Mouse (Mus musculus) limb, embryonic 13.5 days (tissue): ENCODE data around the gene Tmco3. TPM values are rescaled to one million over a fixed set of nuclear protein-coding genes. Genes with fewer than 3 reads are reported as not detected.
A peak's percentile ranks its signal among the peaks of the same experiment; 100 is the strongest.

Experiments
- ATAC-seq: fragments of 200-750 bp; cut with Nextera tagmentation; 2 replicates; pipeline ENCODE4 v1.8.0; 2017; ENCODE audit warnings: low read depth, moderate number of reproducible peaks, moderate TSS enrichment; ENCODE audit not compliant: low FRiP score
- H3K27ac ChIP-seq: fragments of 300-500 bp; sonication (generic); 2 replicates; pipeline ENCODE4 v1.5.1; 2015; ENCODE audit warnings: inconsistent platforms, mild to moderate bottlenecking, moderate library complexity
- H3K27me3 ChIP-seq: fragments of 300-500 bp; sonication (generic); 2 replicates; pipeline ENCODE4 v1.6.1; 2015; ENCODE audit warnings: mild to moderate bottlenecking, inconsistent platforms
- H3K36me3 ChIP-seq: fragments of 300-500 bp; sonication (generic); 2 replicates; pipeline ENCODE4 v1.6.1; 2015; ENCODE audit warnings: inconsistent platforms, mild to moderate bottlenecking, moderate library complexity
- H3K4me1 ChIP-seq: fragments of 300-500 bp; sonication (generic); 2 replicates; pipeline ENCODE4 v1.6.1; 2015; ENCODE audit warnings: inconsistent platforms
- H3K4me2 ChIP-seq: fragments of 300-500 bp; sonication (generic); replicated peaks from 2 replicates; pipeline ENCODE4 v1.6.1; 2015; ENCODE audit warnings: inconsistent platforms, mild to moderate bottlenecking, moderate library complexity
- H3K4me3 ChIP-seq: fragments of 300-500 bp; sonication (generic); 2 replicates; pipeline ENCODE4 v1.5.1; 2015; ENCODE audit warnings: moderate library complexity, mild to moderate bottlenecking, inconsistent platforms
- H3K9ac ChIP-seq: fragments of 300-500 bp; sonication (generic); 2 replicates; pipeline ENCODE4 v1.6.1; 2015; ENCODE audit warnings: mild to moderate bottlenecking, inconsistent platforms
- H3K9me3 ChIP-seq: fragments of 300-500 bp; sonication (generic); 2 replicates; pipeline ENCODE4 v1.6.1; 2016; ENCODE audit warnings: inconsistent platforms
- WGBS: fragments of 180-500 bp; shearing (Covaris S2); methylation state at CpG from one replicate; pipeline ENCODE4 v1.1.7; 2015; 5-methylcytosine and 5-hydroxymethylcytosine counted together
- polyA plus RNA-seq: library from polyadenylated mRNA; unstranded; fragments of >200 nt; fragmentation: Nextera tagmentation; extraction: Ambion mirVana; gene quantifications from 2 replicates; pipeline ENCODE4 v1.2.1, GENCODE M21; 2015

The Tmco3 gene
- polyA plus RNA-seq = 49.3 and 58.4 TPM in 2 replicates

DNA sequence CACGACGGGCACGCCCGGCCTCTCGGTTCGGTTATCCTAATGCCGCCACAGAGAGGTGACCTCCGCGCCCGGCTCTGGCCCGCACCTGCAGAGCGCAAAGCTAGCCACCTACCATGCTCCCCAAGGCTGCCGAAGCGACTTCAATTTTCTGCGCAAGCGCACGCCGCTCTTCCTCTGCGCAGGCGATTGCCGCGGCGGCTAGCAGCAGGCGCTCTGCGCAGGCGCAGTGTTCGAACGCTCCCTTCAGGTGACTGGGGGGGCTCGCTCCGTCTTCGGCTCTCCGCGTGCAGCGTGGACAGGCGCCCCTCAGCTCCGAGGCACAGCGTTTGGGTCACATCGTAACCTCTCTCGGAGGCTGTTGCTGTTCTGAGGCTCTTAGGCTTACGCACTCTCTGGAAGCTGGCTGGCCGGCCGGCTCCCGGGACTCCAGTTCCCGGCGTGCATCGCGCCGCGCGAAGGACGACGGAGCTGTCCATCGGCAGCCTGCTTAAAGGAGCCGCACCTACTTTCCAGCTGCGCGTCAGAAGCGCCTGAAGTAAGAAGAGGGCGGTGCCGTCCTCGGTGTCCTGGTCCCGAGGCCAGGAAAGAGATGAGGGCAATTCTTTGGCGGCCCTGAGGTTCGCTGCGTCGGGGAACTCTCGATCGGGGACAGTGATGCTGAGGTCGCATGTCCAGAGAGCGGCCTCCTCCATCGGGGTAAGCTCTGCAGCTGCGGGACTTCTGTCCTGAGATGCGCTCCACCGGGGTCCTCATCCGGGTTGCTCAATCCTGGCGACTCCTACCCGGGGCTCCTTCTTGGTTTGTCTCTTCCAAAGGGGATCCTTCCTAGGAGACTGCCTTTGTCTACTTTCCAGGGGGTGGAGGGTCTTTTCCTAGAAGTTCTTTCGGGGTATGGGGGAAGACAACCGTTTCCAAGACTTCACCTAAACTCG lies at the start of gene Tmco3, which contains the start of gene Dcun1d2:
Tmco3 (plus strand) TSS at position 499 of the 932 bp plus-strand sequence.
Dcun1d2 (minus strand) TSS at position 440 of the 932 bp plus-strand sequence.
- peak; percentile 94 for ATAC-seq
- Histone ChIP-seq H3K4me1 (peaks cover 17% of the 10 kb centered on the region), H3K9ac (peak within 1 kb of the TSS; percentile 85), H3K4me3 (peak within 1 kb of the TSS; percentile 67), H3K9me3 (no peaks in the 10 kb centered on the region), H3K27me3 (no peaks in the 10 kb centered on the region), H3K4me2 (peak within 1 kb of the TSS; percentile 97), H3K27ac (peak within 1 kb of the TSS; percentile 85), H3K36me3 (peaks cover 14% of the 10 kb centered on the region)
- WGBS = under 1% methylated on average over 79 of the region's 79 CpGs

DNA sequence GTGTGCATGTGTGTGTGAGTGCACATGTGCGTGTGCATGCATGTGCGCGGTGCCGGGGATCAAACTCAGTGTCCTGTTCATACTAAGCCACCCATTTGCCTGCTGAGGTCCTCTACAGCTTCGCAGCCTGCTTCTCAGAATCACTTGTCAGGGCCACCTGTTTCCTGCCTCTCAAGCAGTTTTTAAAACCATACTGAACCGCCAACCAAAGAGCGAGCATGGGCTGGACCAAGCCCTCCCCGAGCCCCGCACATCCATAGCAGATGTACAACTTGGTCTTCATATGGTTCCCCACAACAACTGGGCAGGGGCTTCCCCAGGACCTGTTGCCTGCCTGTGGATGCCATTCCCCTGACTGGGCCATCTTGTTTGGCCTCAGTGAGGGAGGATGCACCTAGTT lies 47.9 kb upstream of the Tmco3 start:
- Histone ChIP-seq H3K9ac (no peak overlapping the region), H3K9me3 (no peaks in the 10 kb centered on the region), H3K4me2 (no peak overlapping the region), H3K4me3 (no peak overlapping the region), H3K4me1 (no peaks in the 10 kb centered on the region), H3K27ac (no peak overlapping the region), H3K27me3 (no peaks in the 10 kb centered on the region), H3K36me3 (no peaks in the 10 kb centered on the region)
- ATAC-seq = no peak
- 86% methylated on average over 9 of the region's 9 CpGs for WGBS

DNA sequence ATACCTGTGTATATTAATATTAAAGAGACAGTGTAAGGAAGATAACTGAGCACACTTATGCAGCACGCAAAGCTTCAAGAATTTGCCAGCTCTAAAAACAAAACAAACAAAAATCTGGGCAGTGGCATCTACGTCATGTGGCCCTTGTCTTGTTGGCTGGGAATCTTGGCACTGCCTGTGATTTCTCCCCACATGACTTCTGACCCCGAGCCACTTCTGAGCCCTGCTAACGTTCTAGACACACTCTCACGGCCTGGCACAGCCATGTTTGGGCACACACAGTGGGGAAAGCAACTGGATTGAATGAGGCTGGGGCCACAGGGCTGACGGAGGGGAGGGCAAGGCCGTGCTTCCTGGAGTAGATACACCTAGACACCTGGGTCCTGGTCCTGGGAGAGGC lies 47.3 kb upstream of the Tmco3 start:
- no peak overlapping the region for H3K9ac ChIP-seq
- H3K27me3 ChIP-seq = no peaks in the 10 kb centered on the region
- no peaks in the 10 kb centered on the region for H3K36me3 ChIP-seq
- no peaks in the 10 kb centered on the region for H3K9me3 ChIP-seq
- no peak overlapping the region for H3K4me2 ChIP-seq
- no peaks in the 10 kb centered on the region for H3K4me1 ChIP-seq
- ATAC-seq = no peak
- H3K4me3 ChIP-seq = no peak overlapping the region
- WGBS = 82% methylated on average over 7 of the region's 7 CpGs
- H3K27ac ChIP-seq = no peak overlapping the region

DNA sequence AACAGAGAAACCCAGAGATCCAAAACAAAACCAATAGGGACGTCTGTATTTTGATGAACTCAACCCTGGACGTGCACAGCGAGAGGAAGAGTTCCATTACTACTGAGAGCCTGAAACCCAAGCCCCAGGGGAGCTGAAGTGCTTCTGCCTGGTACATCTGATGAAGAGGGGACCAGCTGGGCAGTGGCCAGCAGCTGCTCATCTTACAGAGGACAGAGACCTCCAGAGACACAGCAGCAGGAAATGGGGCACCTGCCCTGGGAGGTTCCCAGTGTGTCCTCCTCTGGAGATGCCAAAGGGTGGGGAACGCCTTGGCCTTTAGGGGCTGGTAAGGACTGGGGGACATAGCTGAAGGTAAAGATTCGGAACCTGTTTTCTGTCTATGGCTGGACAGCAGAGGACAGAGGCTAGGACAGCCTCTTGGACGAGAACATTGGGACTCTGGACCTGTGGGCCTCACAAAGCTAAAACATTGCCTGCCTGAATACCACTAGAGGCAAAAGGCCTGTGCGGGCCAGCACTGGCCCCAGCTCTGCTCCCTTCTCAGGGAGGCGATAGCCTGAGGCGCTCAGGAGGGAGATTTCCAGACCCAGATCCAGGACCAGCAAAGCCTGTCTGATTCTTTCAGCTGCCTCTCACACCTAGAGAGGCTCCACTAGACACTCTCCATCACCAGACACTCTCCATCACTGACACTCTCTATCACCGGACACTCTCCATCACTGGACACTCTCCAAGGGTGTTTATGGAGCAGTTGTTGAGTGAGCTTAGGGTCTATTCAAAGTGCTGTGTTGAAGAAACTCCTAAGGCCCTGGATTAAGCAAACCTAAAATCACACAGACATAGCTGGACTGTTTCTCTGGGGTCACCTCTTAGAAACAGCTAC lies 44.8 kb upstream of the Tmco3 start:
- H3K4me3 ChIP-seq = no peak overlapping the region

DNA sequence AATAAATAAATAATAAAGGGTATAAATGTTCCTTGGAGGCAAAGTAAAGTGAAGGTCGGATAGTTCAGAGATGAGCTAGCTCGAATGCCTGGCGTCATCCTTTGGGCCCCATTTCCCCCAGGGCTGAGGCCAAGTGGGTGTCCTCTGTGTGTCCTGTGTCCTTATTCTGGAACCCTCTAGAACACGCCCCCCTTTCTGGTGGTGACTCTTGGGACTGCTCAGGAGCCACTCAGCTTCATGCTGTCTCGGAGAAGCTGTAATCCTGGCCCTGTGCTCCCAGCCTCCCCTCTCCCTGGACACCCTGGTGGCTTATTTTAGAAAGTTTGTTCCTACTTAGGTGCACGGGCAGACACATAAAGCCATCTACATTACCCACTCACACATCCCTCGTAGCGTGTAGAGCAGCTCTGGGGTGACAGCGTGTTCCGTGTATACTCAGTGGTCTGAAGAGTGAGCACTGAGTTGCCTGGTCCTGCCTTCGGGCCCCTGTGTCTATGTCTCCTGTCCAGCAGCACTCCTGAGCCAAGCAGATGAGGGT lies 43.6 kb upstream of the Tmco3 start:
- no peaks in the 10 kb centered on the region for H3K4me1 ChIP-seq
- H3K27ac ChIP-seq = no peak overlapping the region
- no peak overlapping the region for H3K4me3 ChIP-seq
- no peak overlapping the region for H3K4me2 ChIP-seq
- no peak overlapping the region for H3K9ac ChIP-seq
- no peak for ATAC-seq
- WGBS = 87% methylated on average over 11 of the region's 11 CpGs
- no peaks in the 10 kb centered on the region for H3K27me3 ChIP-seq
- no peaks in the 10 kb centered on the region for H3K36me3 ChIP-seq
- no peaks in the 10 kb centered on the region for H3K9me3 ChIP-seq

More for the DNA sequence above, 44.8 kb upstream of the Tmco3 start:
- WGBS = 79% methylated on average over 10 of the region's 10 CpGs
- no peaks in the 10 kb centered on the region for H3K36me3 ChIP-seq
- H3K4me2 ChIP-seq = no peak overlapping the region
- no peak overlapping the region for H3K27ac ChIP-seq
- no peaks in the 10 kb centered on the region for H3K4me1 ChIP-seq
- no peaks in the 10 kb centered on the region for H3K9me3 ChIP-seq
- no peaks in the 10 kb centered on the region for H3K27me3 ChIP-seq
- ATAC-seq = no peak; the same call in 1 of the 2 replicates
- H3K9ac ChIP-seq = no peak overlapping the region

DNA sequence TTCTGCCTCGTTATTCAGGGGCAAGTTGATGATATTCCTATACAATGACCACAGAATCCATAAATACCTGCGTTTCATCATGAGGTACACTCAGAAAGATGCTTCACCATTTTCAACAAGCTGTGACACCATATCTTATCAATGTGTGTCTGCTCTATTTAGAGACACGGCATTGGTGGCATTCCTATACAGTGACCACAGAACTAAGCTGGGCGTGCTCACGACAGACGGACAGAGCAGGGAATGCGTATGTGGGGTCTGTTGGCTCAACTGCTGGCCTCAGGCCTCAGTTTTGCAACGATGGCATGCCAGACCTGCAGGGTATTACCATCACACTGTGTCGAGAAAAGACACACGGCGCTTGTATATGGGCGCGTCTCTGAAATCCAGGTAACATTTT lies 35.2 kb upstream of the Tmco3 start:
- no peak overlapping the region for H3K4me2 ChIP-seq
- H3K4me1 ChIP-seq = 0 out of 2 replicates have a peak, but pooled peaks cover 6% of the 10 kb centered on the region
- H3K27me3 ChIP-seq = no peaks in the 10 kb centered on the region
- no peak overlapping the region for H3K27ac ChIP-seq
- no peak overlapping the region for H3K4me3 ChIP-seq
- H3K9me3 ChIP-seq = no peaks in the 10 kb centered on the region
- peaks cover 20% of the 10 kb centered on the region for H3K36me3 ChIP-seq
- no peak for ATAC-seq
- WGBS = 90% methylated on average over 13 of the region's 13 CpGs
- no peak overlapping the region for H3K9ac ChIP-seq

DNA sequence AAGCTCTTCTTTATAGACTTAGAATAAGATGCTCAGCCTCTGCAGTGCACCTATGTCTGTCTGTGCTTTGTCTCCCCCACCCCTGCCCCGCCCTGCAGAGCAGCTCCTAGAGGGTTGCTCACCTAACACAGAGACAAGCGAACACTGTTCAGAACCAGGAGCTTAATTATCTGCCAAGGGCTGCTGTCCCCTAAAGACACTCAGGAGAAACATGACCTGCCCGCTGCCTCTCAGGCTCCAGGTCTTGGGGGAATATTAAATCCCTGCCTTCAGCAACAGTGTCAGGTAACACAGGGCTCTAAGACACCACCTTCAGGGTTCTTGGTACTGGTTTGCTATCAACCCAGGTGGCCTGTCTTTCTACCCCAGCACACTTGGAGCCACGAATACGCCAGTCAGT lies 34.6 kb upstream of the Tmco3 start:
- H3K27ac ChIP-seq = no peak overlapping the region
- H3K4me3 ChIP-seq = no peak overlapping the region
- H3K4me2 ChIP-seq = no peak overlapping the region
- 0 out of 2 replicates have a peak, but pooled peaks cover 6% of the 10 kb centered on the region for H3K4me1 ChIP-seq
- 63% methylated on average over 5 of the region's 5 CpGs for WGBS
- H3K36me3 ChIP-seq = peaks cover 23% of the 10 kb centered on the region
- no peak for ATAC-seq
- H3K9ac ChIP-seq = no peak overlapping the region
- H3K27me3 ChIP-seq = no peaks in the 10 kb centered on the region
- H3K9me3 ChIP-seq = no peaks in the 10 kb centered on the region

DNA sequence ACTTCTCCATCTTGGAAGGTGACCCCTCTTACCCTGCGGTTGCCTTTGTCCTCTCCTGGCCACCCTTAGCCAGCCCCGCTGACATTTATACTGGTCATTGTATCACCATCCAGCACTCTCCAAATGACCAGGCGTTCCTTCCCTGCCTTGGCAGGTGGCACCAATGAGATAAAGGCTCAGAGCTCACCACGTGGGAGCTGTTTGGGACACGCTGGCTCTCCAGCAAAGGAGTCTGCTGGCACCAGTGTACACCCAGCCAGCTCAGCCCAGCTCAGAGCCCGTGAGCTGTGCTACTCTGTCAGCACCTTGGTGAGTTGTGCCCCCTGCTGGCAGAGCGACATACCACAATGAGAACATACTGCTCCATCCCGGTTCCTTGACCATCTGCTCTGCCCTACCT lies 34.0 kb upstream of the Tmco3 start, which contains the start of gene Adprhl1:
Adprhl1 (minus strand) TSS at position 144 of the 400 bp plus-strand sequence.
- WGBS = 37% methylated on average over 8 of the region's 8 CpGs
- 0 out of 2 replicates have a peak, but pooled peaks cover 6% of the 10 kb centered on the region for H3K4me1 ChIP-seq
- H3K27ac ChIP-seq = no peak within 1 kb of the TSS
- peaks cover 28% of the 10 kb centered on the region for H3K36me3 ChIP-seq
- H3K4me3 ChIP-seq = no peak within 1 kb of the TSS
- no peaks in the 10 kb centered on the region for H3K27me3 ChIP-seq
- H3K9ac ChIP-seq = no peak within 1 kb of the TSS
- H3K4me2 ChIP-seq = no peak within 1 kb of the TSS
- no peaks in the 10 kb centered on the region for H3K9me3 ChIP-seq
- ATAC-seq = peak; percentile 78; the same call in 1 of the 2 replicates

DNA sequence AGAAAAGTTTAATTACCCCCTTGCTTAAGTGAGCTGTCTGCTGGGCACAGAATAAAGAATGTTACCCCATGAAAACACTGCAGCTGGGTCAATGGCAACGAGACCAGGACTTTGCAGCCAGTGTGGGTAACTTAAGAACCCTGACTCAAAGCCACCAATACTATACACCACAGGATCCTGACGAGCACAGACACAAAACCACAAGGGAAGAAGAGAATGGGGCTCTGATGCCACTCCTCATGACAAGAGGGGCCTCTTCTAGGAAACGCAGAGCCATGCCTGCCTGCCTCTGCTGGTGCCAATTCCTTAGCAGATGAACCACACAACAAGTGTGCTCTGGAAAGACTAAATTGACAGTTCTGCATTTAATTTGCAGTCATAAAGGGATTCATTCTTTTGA lies 24.6 kb upstream of the Tmco3 start:
- H3K9me3 ChIP-seq = no peaks in the 10 kb centered on the region
- no peak for ATAC-seq
- 69% methylated on average over 3 of the region's 3 CpGs for WGBS

DNA sequence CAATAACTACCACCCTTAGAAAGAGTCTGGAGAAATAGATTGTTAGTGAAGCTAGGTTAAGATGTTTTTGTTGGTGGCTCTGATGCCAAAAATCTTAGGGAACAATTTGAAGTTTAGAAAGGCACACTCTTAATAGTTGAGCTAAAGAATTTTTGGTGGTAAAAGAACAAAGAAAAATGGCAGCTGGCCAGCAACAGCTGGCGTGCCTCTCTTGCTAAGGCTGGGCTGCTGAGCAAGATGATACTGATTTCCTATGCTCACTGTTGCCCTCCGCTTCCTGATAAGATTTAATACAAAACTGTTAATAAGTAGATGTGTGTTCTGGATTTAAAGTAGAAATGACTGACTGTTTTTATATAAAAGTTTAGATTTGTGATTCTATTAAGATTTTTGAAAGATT lies 20.4 kb upstream of the Tmco3 start:
- H3K27ac ChIP-seq = no peak overlapping the region
- ATAC-seq = no peak

More for the DNA sequence above, 24.6 kb upstream of the Tmco3 start:
- no peaks in the 10 kb centered on the region for H3K4me1 ChIP-seq
- H3K27ac ChIP-seq = no peak overlapping the region
- H3K27me3 ChIP-seq = no peaks in the 10 kb centered on the region
- H3K4me3 ChIP-seq = no peak overlapping the region
- H3K36me3 ChIP-seq = peaks cover 37% of the 10 kb centered on the region
- no peak overlapping the region for H3K9ac ChIP-seq
- H3K4me2 ChIP-seq = no peak overlapping the region

DNA sequence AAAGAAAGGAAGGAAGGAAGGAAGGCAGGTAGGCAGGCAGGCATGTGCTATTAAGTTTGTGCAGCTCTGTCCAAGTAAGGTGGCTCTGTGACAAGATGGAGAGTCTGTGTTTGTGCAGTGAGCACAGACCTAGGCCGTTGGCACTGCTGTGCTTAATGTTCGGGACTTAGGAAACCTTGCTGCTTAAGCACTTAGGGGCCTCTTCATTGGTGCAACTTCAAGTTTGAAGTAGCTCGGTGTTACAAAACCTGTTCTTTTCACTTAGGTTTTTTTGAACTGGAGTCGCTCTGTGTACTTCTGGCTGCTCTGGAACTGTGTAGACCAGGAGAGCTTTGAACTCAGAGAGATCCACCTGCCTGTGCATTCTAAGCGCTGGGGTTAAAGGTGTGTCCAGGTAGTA lies 15.2 kb upstream of the Tmco3 start:
- WGBS = 91% methylated on average over 5 of the region's 5 CpGs
- H3K9me3 ChIP-seq = no peaks in the 10 kb centered on the region
- H3K27ac ChIP-seq = no peak overlapping the region
- H3K9ac ChIP-seq = no peak overlapping the region
- no peaks in the 10 kb centered on the region for H3K27me3 ChIP-seq
- H3K4me2 ChIP-seq = no peak overlapping the region
- peaks cover 53% of the 10 kb centered on the region for H3K36me3 ChIP-seq
- 0 out of 2 replicates have a peak, but pooled peaks cover 3% of the 10 kb centered on the region for H3K4me1 ChIP-seq
- H3K4me3 ChIP-seq = no peak overlapping the region
- ATAC-seq = no peak

More for the DNA sequence above, 20.4 kb upstream of the Tmco3 start:
- H3K27me3 ChIP-seq = no peaks in the 10 kb centered on the region
- no peak overlapping the region for H3K4me2 ChIP-seq
- H3K9ac ChIP-seq = no peak overlapping the region
- H3K9me3 ChIP-seq = no peaks in the 10 kb centered on the region
- no peaks in the 10 kb centered on the region for H3K4me1 ChIP-seq
- no peak overlapping the region for H3K4me3 ChIP-seq
- peaks cover 48% of the 10 kb centered on the region for H3K36me3 ChIP-seq
- WGBS = 64% methylated on average over 2 of the region's 2 CpGs
